Mouse (Mus musculus) small intestine, adult 2 months (tissue): ENCODE measurements around the gene Pnpla2.

ENCODE experiments used
- CTCF ChIP-seq: fragments of 200-500 bp; IDR thresholded peaks from 2 replicates; pipeline ENCODE4 v1.5.1; 2012; ENCODE audit warnings: low read depth, mild to moderate bottlenecking, control low read depth, inconsistent platforms, low read length, moderate library complexity, mixed read lengths; ENCODE audit not compliant: insufficient replicate concordance, insufficient read length; ENCODE audit errors: extremely low read depth
- POLR2A ChIP-seq: fragments of 200-500 bp; IDR thresholded peaks from 2 replicates; pipeline ENCODE4 v1.6.1; 2012; ENCODE audit warnings: low read depth, mild to moderate bottlenecking, control low read depth, inconsistent platforms, low read length, moderate library complexity

DNA sequence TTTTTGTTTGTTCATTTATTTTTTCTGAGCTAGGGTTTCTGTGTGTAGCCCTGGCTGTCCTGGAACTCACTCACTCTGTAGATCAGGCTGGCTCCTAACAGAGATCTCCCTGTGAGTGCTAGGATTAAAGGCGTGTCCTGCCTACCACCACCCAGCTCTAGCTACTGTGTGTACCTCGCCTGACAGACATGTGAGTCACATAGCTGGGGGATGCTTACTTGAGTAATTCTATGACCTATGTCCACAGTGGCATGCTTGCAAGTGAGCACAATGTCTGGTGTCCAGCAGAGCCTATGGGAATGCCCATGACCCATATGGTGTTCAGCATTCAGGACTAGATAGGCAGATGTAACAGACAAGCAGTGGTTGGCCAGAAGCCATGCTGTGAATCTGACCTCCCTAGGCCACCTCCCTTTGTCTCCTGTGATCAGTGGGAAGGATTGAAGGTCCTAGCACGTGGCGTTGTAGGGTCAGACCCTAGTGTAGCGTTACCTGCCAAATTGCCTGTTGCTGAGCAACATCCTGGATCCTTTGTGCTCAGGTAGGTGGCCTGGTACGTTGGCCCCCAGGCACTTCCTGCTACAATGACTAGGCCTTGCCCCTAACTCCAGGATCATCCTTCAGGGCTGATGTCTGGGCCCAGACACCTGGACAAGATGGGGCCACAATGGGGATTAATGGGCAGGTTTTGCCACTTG is 38.7 kb upstream of the Pnpla2 start:
- TF ChIP-seq CTCF (no peak), POLR2A (no peak)
